Mouse (Mus musculus) heart, embryonic 13.5 days (tissue): ENCODE results near the gene Olfr1262. TPM values are rescaled to one million over a fixed set of nuclear protein-coding genes. Genes with fewer than 3 reads are reported as not detected.

Experiments used
- ATAC-seq: fragments of 200-750 bp; cut with Nextera tagmentation; 2 replicates; pipeline ENCODE4 v1.8.0; 2017; ENCODE audit warnings: moderate TSS enrichment; ENCODE audit not compliant: insufficient number of reproducible peaks, low FRiP score, low TSS enrichment; ENCODE audit errors: extremely low read depth
- H3K27ac ChIP-seq: fragments of 300-500 bp; sonication (generic); replicated peaks from 2 replicates; pipeline ENCODE4 v1.5.1; 2015; ENCODE audit warnings: moderate library complexity, mild to moderate bottlenecking, inconsistent platforms
- H3K27me3 ChIP-seq: fragments of 300-500 bp; sonication (generic); replicated peaks from 2 replicates; pipeline ENCODE4 v1.6.1; 2015; ENCODE audit warnings: mild to moderate bottlenecking, inconsistent platforms
- H3K36me3 ChIP-seq: fragments of 300-500 bp; sonication (generic); 2 replicates; pipeline ENCODE4 v1.6.1; 2015; ENCODE audit warnings: mild to moderate bottlenecking, inconsistent platforms
- H3K4me1 ChIP-seq: fragments of 300-500 bp; sonication (generic); 2 replicates; pipeline ENCODE4 v1.6.1; 2015; ENCODE audit warnings: inconsistent platforms
- H3K4me2 ChIP-seq: fragments of 300-500 bp; sonication (generic); 2 replicates; pipeline ENCODE4 v1.6.1; 2015; ENCODE audit warnings: inconsistent platforms, mild to moderate bottlenecking, moderate library complexity
- H3K4me3 ChIP-seq: fragments of 300-500 bp; sonication (generic); 2 replicates; pipeline ENCODE4 v1.5.1; 2015; ENCODE audit warnings: moderate library complexity, mild to moderate bottlenecking, inconsistent platforms
- H3K9ac ChIP-seq: fragments of 300-500 bp; sonication (generic); 2 replicates; pipeline ENCODE4 v1.6.1; 2015; ENCODE audit warnings: inconsistent platforms, mild to moderate bottlenecking, moderate library complexity
- H3K9me3 ChIP-seq: fragments of 300-500 bp; sonication (generic); 2 replicates; pipeline ENCODE4 v1.6.1; 2016; ENCODE audit warnings: inconsistent platforms
- WGBS: fragments of 180-500 bp; shearing (Covaris S2); methylation state at CpG from one replicate; pipeline ENCODE4 v1.1.7; 2015; ENCODE audit warnings: mixed read lengths; 5-methylcytosine and 5-hydroxymethylcytosine counted together
- polyA plus RNA-seq: library from polyadenylated mRNA; unstranded; fragments of >200 nt; fragmentation: Nextera tagmentation; extraction: Ambion mirVana; gene quantifications from 2 replicates; pipeline ENCODE4 v1.2.1, GENCODE M21; 2015

The Olfr1262 gene
- not detected in 2 replicates for polyA plus RNA-seq

DNA sequence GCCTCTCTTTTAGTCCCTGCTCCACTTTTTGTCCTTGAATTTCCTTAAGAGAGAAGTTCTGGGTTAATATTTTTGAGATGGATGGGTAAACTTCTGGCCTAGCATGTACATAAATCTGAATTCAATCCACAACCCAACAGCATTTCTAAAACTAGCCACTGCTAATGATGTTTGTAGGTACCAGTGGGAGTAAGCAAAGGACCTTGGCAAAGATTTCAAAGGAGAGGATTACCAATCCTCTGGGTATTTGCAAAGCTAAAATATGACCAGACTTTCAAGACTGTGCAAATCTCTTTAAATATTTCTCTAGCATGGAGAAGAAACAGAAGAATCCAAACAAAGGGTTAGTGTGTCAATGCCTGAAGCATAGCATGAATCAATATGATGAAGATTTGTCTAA, at the start of gene Olfr1262:
TSS of gene Olfr1262 (plus strand) at position 301 of the 400 bp plus-strand sequence.
- no peak within 1 kb of the TSS for H3K4me2 ChIP-seq
- no peak for ATAC-seq

DNA sequence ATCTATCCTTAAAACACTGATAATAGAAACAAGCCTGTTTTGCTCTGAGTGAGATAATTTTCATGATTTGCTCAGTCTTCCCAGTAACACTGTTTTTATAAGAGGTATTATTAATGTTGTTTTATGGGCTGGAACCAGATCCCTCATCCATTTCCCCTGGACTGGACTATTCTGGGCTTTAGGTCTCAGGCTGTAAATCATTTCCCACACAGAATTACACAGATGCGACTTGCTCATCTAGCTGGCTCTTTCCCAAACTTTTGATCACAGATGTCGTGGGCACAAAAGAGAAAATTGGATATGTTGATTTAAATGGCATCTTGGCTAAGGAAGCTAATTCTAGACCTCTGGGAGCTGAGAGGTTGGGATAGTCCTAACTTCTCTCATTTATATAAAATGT, 25.8 kb upstream of the Olfr1262 start, which contains the start of gene Olfr1260:
TSS of gene Olfr1260 (plus strand) at position 157 of the 400 bp plus-strand sequence.
- WGBS: 52% methylated on average over 2 of the region's 2 CpGs
- ATAC-seq: no peak
- no peaks in the 10 kb centered on the region for H3K4me1 ChIP-seq

More for the DNA sequence above, at the start of gene Olfr1262:
- no peak within 1 kb of the TSS for H3K4me3 ChIP-seq
- no peaks in the 10 kb centered on the region for H3K9me3 ChIP-seq
- no peaks in the 10 kb centered on the region for H3K27me3 ChIP-seq
- no peaks in the 10 kb centered on the region for H3K36me3 ChIP-seq
- no peaks in the 10 kb centered on the region for H3K4me1 ChIP-seq
- H3K9ac ChIP-seq: no peak within 1 kb of the TSS
- no peak within 1 kb of the TSS for H3K27ac ChIP-seq

DNA sequence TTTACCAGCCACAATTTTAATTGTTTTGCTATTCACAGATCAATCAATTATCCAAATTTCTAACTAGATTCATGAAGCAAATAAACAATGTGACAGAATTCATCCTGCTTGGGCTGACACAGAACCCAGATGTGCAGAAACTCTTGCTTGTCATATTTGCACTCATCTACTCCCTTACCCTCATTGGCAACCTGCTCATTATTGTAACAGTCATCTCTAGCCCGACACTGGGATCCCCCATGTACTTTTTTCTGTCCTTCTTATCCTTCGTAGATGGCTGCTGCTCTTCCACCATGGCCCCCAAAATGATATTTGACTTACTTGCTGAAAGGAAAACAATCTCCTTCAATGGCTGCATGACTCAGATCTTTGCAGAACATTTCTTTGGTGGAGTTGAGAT, 22.2 kb upstream of the Olfr1262 start:
- Histone ChIP-seq H3K9ac (no peak overlapping the region), H3K4me2 (no peak overlapping the region), H3K27ac (no peak overlapping the region), H3K36me3 (no peaks in the 10 kb centered on the region), H3K27me3 (no peaks in the 10 kb centered on the region), H3K4me1 (no peaks in the 10 kb centered on the region), H3K9me3 (no peaks in the 10 kb centered on the region), H3K4me3 (no peak overlapping the region)
- no peak for ATAC-seq
- 77% methylated on average over 2 of the region's 2 CpGs for WGBS

More for the DNA sequence above, 25.8 kb upstream of the Olfr1262 start, which contains the start of gene Olfr1260:
- H3K9ac ChIP-seq: no peak within 1 kb of the TSS
- H3K4me3 ChIP-seq: no peak within 1 kb of the TSS
- H3K9me3 ChIP-seq: no peaks in the 10 kb centered on the region
- no peaks in the 10 kb centered on the region for H3K27me3 ChIP-seq
- no peak within 1 kb of the TSS for H3K27ac ChIP-seq
- H3K4me2 ChIP-seq: no peak within 1 kb of the TSS
- H3K36me3 ChIP-seq: no peaks in the 10 kb centered on the region

DNA sequence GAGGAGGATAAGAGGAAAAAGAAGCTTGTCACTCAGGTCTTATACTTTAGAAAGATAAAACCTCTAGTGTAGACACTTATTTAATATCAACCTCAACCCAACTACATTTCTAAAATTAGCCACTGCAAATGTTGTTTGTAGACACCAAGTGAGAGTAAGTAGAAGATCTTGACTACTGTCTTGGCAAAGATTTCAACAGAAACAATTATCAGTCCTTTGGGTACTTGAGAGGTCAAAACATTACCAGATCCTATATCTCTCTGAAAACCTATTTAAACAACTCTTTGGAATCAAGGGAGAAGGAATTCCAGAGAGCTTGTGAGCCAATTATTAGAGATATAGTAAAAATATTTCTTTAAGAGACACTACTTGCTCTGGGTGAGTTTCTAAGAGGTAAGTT, 9.0 kb upstream of the Olfr1262 start, which contains the start of gene Olfr1261:
TSS of gene Olfr1261 (plus strand) at position 301 of the 400 bp plus-strand sequence.
- H3K27me3 ChIP-seq: no peaks in the 10 kb centered on the region
- H3K9ac ChIP-seq: no peak within 1 kb of the TSS
- H3K36me3 ChIP-seq: no peaks in the 10 kb centered on the region
- H3K4me2 ChIP-seq: no peak within 1 kb of the TSS
- H3K4me1 ChIP-seq: no peaks in the 10 kb centered on the region
- H3K27ac ChIP-seq: no peak within 1 kb of the TSS
- ATAC-seq: no peak
- no peaks in the 10 kb centered on the region for H3K9me3 ChIP-seq
- H3K4me3 ChIP-seq: no peak within 1 kb of the TSS

DNA sequence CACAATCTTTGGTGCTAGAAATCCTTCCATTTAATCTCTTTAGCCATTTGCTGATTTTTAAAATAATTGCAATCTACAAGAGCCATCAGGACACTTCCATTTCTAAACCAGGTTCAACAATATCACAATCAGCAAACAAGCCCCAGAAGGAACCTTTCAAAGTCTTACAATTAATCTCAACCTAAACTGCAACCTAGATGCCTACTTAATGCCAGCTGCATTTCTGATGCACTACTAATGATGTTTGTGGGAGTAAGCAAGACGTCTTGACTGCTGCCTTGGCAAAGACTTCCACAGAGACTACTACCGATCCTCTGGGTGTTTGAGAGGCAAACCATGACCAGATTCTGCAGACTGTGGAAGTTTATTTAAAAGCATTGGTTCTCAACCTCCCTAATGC, 11.9 kb downstream of the Olfr1262 start, which contains the start of gene Olfr1263:
TSS of gene Olfr1263 (plus strand) at position 301 of the 400 bp plus-strand sequence.
- H3K9ac ChIP-seq: no peak within 1 kb of the TSS
- 64% methylated on average over 2 of the region's 2 CpGs for WGBS
- no peaks in the 10 kb centered on the region for H3K27me3 ChIP-seq
- no peaks in the 10 kb centered on the region for H3K36me3 ChIP-seq
- no peak within 1 kb of the TSS for H3K4me2 ChIP-seq
- no peaks in the 10 kb centered on the region for H3K9me3 ChIP-seq
- no peaks in the 10 kb centered on the region for H3K4me1 ChIP-seq
- no peak for ATAC-seq
- H3K27ac ChIP-seq: no peak within 1 kb of the TSS
- H3K4me3 ChIP-seq: no peak within 1 kb of the TSS

DNA sequence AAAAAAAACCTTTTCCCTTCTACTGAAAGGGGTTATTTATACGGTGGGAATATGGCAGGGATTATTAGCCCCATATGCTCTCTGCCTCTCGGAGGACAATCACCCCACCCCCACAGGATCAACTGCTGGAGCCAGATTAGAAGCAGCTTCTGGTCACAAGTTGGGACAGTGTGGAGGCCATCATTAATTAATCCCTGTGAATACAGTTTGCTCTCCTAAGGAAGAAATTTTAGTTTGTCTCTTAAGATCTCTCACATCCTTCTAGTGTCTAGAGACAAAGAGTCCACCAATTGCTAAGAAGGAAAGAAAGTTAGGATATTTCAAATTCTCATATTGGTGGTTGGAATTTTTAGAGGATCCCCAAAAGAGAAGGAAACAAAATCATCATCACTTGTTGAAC, 25.5 kb downstream of the Olfr1262 start, which contains the start of gene Olfr1264:
TSS of gene Olfr1264 (minus strand) at position 101 of the 400 bp plus-strand sequence.
- H3K27ac ChIP-seq: no peak within 1 kb of the TSS
- no peak for ATAC-seq
- WGBS: 59% methylated on average over 2 of the region's 2 CpGs

DNA sequence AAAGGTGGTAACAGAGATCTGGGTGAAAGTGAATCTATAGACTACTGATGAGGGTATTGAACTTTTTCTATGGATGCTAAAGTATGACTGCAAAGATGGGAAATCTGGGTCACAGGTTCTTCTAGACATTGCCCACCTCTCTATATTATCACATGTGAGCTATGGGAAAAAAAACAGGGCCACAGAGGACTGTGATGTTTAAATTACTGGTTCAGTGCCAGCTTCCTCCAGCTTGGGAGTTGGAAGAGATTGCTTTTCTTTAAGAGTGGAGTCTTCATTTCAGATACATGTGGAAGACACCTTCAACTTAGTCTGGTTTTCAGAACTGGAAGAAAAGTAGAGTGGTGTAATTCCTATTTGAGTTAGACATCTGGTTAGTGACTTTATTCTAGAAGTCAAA, 35.1 kb downstream of the Olfr1262 start, which contains the start of gene Olfr1265:
TSS of gene Olfr1265 (plus strand) at position 301 of the 400 bp plus-strand sequence.
- no peak for ATAC-seq
- H3K27ac ChIP-seq: no peak within 1 kb of the TSS
- no peaks in the 10 kb centered on the region for H3K27me3 ChIP-seq
- H3K4me2 ChIP-seq: no peak within 1 kb of the TSS
- no peaks in the 10 kb centered on the region for H3K4me1 ChIP-seq
- H3K9ac ChIP-seq: no peak within 1 kb of the TSS
- H3K36me3 ChIP-seq: no peaks in the 10 kb centered on the region
- H3K4me3 ChIP-seq: no peak within 1 kb of the TSS
- H3K9me3 ChIP-seq: no peaks in the 10 kb centered on the region

More for the DNA sequence above, 25.5 kb downstream of the Olfr1262 start, which contains the start of gene Olfr1264:
- no peak within 1 kb of the TSS for H3K4me2 ChIP-seq
- no peaks in the 10 kb centered on the region for H3K4me1 ChIP-seq
- H3K27me3 ChIP-seq: no peaks in the 10 kb centered on the region
- no peak within 1 kb of the TSS for H3K9ac ChIP-seq
- 0 out of 2 replicates have a peak, but pooled peaks cover 3% of the 10 kb centered on the region for H3K9me3 ChIP-seq
- no peak within 1 kb of the TSS for H3K4me3 ChIP-seq
- H3K36me3 ChIP-seq: no peaks in the 10 kb centered on the region

Other genes starting within 250 kb of the Olfr1262 start
- gene Olfr1253, start 243.1 kb upstream of the Olfr1262 start, polyA plus RNA-seq: not detected in 2 replicates
- not detected in 2 replicates for gene Olfr1254, start 206.5 kb upstream of the Olfr1262 start, polyA plus RNA-seq
- not detected in 2 replicates for gene Olfr1255, start 188.1 kb upstream of the Olfr1262 start, polyA plus RNA-seq
- not detected in 2 replicates for gene Olfr1256, start 158.6 kb upstream of the Olfr1262 start, polyA plus RNA-seq
- not detected in 2 replicates for gene Olfr48, start 151.9 kb upstream of the Olfr1262 start, polyA plus RNA-seq
- gene Olfr1257, start 121.7 kb upstream of the Olfr1262 start, polyA plus RNA-seq: not detected in 2 replicates
- gene Olfr1258, start 72.8 kb upstream of the Olfr1262 start, polyA plus RNA-seq: not detected in 2 replicates
- gene Olfr1259, start 51.5 kb upstream of the Olfr1262 start, polyA plus RNA-seq: not detected in 2 replicates
- not detected in 2 replicates for gene Olfr1260, start 25.8 kb upstream of the Olfr1262 start, polyA plus RNA-seq
- not detected in 2 replicates for gene Olfr1261, start 8.9 kb upstream of the Olfr1262 start, polyA plus RNA-seq
- gene Olfr1263, start 12.0 kb downstream of the Olfr1262 start, polyA plus RNA-seq: not detected in 2 replicates
- gene Olfr1264, start 25.4 kb downstream of the Olfr1262 start, polyA plus RNA-seq: not detected in 2 replicates
- gene Olfr1265, start 35.2 kb downstream of the Olfr1262 start, polyA plus RNA-seq: not detected in 2 replicates
- gene Olfr140, start 63.4 kb downstream of the Olfr1262 start, polyA plus RNA-seq: not detected in 2 replicates
- gene Olfr1269, start 121.3 kb downstream of the Olfr1262 start, polyA plus RNA-seq: not detected in 2 replicates
- gene Olfr32, start 142.2 kb downstream of the Olfr1262 start, polyA plus RNA-seq: not detected in 2 replicates
- not detected in 2 replicates for gene Olfr1270, start 152.9 kb downstream of the Olfr1262 start, polyA plus RNA-seq
- gene Olfr1506, start 224.3 kb downstream of the Olfr1262 start, polyA plus RNA-seq: not detected in 2 replicates